Mouse (Mus musculus) CH12.LX (cell line): ENCODE data around the gene Ppp1r3g.

ENCODE experiments used
- CTCF ChIP-seq, 2 experiments: IDR thresholded peaks in 1 of 2; conservative IDR thresholded peaks in 1 of 2; 2 replicates each; pipeline ENCODE4 v1.5.1; 2011 to 2012; ENCODE audit warnings: low read depth in 2 of 2, low read length in 2 of 2, improper control_type of control experiment in 1 of 2, inconsistent platforms in 1 of 2, mild to moderate bottlenecking in 1 of 2, moderate library complexity in 1 of 2
- GABPA ChIP-seq: IDR thresholded peaks from 2 replicates; pipeline ENCODE4 v1.6.1; 2012; ENCODE audit warnings: low read depth, low read length, improper control_type of control experiment, inconsistent platforms; ENCODE audit not compliant: insufficient replicate concordance
- IRF4 ChIP-seq: IDR thresholded peaks from 2 replicates; pipeline ENCODE4 v1.6.1; 2014; ENCODE audit warnings: low read depth, mild to moderate bottlenecking, inconsistent platforms, low read length, improper control_type of control experiment
- POLR2A ChIP-seq: IDR thresholded peaks from 2 replicates; pipeline ENCODE4 v1.6.1; 2011; ENCODE audit warnings: low read depth, mild to moderate bottlenecking, improper control_type of control experiment, low read length
- ZMIZ1 ChIP-seq: IDR thresholded peaks from 2 replicates; pipeline ENCODE4 v1.6.1; 2012; ENCODE audit warnings: low read depth, mild to moderate bottlenecking, inconsistent platforms, low read length, improper control_type of control experiment

- TF ChIP-seq IRF4: no peak
- TF ChIP-seq CTCF (conservative IDR thresholded peaks at IDR 0.05 in 1 of 2, IDR thresholded peaks at IDR 0.05 in 1 of 2; ENCODE audit: low read depth in 2 of 2, low read length in 2 of 2): no peak
- TF ChIP-seq GABPA: no peak
- TF ChIP-seq ZMIZ1: no peak
- no peak for TF ChIP-seq POLR2A
Measured at GRCm38 (mm10) chr13:35959391-35960067, 890 bp downstream of the Ppp1r3g start.
